24 mouse cellular contexts compared by ENCODE assay signal in the genomic region with DNA sequence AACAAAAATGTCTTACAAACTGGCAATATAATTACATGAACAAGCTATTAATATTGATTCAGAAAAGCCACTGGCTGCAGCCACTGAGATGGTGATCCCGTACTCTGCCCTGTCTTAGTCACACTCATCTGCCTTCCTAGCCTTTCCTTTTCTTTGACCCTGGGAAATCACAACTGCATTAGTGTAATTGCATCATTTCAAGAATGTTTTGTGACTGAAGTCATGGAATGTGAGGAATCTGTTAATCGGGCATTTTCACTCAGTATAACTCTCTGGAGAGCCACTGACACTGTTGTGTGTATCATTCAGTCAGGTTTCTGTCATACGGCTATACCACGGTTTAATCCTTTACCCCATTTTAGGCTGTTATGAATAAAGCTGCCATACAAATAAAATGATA.
"Had no signal": no experiment of that assay in that cellular context is flagged by ENCODE, and none has a peak within 500 bp of the region (broad histone marks: within the 10 kb centered on the region; RNA-seq: fewer than 3 reads in every experiment).

No protein-coding gene starts in this region.

- H3K9ac ChIP-seq: heart, embryonic 13.5 days; heart, embryonic 15.5 days; hindbrain, embryonic 13.5 days; hindbrain, embryonic 15.5 days; limb, embryonic 13.5 days; limb, embryonic 15.5 days; liver, embryonic 14.5 days had no signal

- H3K27ac ChIP-seq: heart, adult 2 months; heart, embryonic 13.5 days; heart, embryonic 15.5 days; hindbrain, embryonic 13.5 days; hindbrain, embryonic 15.5 days; hindbrain, postnatal 0 days; limb, embryonic 13.5 days; limb, embryonic 15.5 days; liver, embryonic 14.5 days had no signal

- ATAC-seq: hindbrain, postnatal 0 days; intestine, embryonic 16.5 days had no signal

- H3K4me2 ChIP-seq: heart, embryonic 11.5 days; heart, embryonic 13.5 days; heart, embryonic 15.5 days; hindbrain, embryonic 13.5 days; hindbrain, embryonic 15.5 days; limb, embryonic 13.5 days; limb, embryonic 15.5 days; liver, embryonic 11.5 days had no signal

- H3K9me3 ChIP-seq: heart, embryonic 13.5 days; heart, embryonic 15.5 days; hindbrain, embryonic 13.5 days; hindbrain, embryonic 15.5 days; limb, embryonic 13.5 days; limb, embryonic 15.5 days had no signal

- H3K27me3 ChIP-seq: heart, embryonic 13.5 days; heart, embryonic 15.5 days; hindbrain, embryonic 13.5 days; hindbrain, embryonic 15.5 days; limb, embryonic 13.5 days; limb, embryonic 15.5 days had no signal

- H3K4me1 ChIP-seq: hindbrain, embryonic 13.5 days; hindbrain, embryonic 15.5 days; limb, embryonic 13.5 days; limb, embryonic 15.5 days had no signal

- H3K36me3 ChIP-seq: heart, embryonic 13.5 days; heart, embryonic 15.5 days; hindbrain, embryonic 13.5 days; hindbrain, embryonic 15.5 days; limb, embryonic 13.5 days; limb, embryonic 15.5 days had no signal

- DNase-seq: gastrocnemius, postnatal 14 days; gastrocnemius, postnatal 36 days; heart, adult 11 months; heart, adult 2 months; heart, postnatal 14 days; heart, postnatal 36 days; kidney, adult 18-20 months; kidney, adult 8-10 months; kidney, postnatal 10 days; kidney, postnatal 25 days; layer of hippocampus, adult 9-11 months; layer of hippocampus, postnatal 36 days; left cerebral cortex, postnatal 4 days had no signal

- H3K4me3 ChIP-seq: heart, adult 2 months; heart, embryonic 13.5 days; heart, embryonic 15.5 days; hindbrain, embryonic 13.5 days; hindbrain, embryonic 15.5 days; limb, embryonic 13.5 days; limb, embryonic 15.5 days had no signal
